Mouse (Mus musculus): ENCODE data around the gene Itga7.

Itga7 gene

DNA sequence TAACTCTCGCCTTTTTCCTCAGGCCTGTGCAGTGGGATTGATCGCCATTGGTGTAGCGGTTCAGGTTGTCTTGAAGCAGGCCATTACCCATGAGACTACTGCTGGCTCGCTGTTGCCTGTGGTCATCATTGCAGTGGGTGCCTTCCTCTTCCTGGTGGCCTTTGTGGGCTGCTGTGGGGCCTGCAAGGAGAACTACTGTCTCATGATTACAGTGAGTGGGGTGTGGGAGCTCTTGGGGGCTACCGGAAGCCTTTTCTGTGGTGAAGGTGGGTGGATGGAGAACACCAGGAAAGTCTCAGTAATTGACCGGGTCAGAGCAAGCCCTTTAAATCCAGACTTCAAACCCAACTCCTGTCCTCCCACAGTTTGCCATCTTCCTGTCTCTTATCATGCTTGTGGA is 22.2 kb upstream of the Itga7 start:
- DNase-seq (ENCODE audit: low read depth, low spot score), result no peak

DNA sequence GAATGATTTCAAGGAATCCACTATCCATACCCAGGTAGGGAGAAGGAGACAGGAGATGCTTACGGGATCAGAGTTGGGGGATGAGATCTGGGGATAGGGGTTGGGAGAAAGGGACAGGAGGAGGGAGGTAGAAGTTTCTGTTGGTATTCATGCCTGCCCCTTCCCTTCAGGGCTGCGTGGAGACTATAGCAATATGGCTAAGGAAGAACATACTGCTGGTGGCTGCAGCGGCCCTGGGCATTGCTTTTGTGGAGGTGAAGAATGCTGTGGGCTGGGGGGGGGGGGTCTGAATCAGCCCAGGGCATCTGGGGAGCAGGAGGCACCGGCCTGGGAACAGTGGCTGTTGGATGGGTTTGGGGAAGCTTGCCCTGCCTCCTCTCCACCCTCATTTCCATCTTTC is 21.4 kb upstream of the Itga7 start:
- DNase-seq (ENCODE audit: low read depth, low spot score), result no peak

DNA sequence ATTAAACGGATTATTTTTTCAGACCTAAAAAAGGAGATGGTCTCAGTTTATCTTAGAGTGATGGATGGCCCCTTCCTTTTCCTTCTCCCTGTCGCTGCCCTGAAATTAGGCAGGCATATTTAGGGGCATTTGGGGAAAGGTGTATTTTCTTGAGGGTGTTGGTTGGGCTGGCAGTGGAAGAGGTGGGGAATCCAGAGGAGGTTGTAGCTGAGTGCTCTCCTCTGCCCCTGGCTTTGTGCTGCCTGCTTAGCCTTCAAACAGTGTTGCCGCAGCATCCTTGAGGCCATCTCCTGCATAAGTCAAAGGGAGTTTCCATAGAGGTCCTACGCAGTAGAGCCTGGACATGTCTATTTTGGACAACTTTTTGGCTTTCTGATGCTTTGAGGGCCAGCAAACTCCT is 20.8 kb upstream of the Itga7 start:
- no peak for DNase-seq (ENCODE audit: low read depth, low spot score)

DNA sequence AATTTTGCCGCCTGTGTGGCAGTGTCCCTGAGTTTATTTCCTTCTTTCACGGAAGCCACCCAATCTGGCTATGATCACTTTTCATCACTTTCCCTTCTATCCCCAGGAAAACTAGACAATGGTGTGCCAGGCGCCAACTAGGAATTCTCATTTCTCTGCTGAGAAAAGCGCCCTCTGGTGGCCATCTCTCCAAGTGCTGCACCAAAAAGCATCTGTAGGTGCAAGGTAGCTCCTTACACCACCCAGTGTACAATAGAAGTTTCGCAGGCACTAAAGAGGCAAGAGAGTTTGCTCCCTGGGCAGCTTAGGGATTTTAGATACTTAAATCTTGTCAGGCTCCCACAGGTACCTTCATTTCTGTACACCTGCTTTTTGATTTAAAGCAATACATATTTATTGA is 20.4 kb upstream of the Itga7 start:
- peak; percentile 73 for DNase-seq (ENCODE audit: low read depth, low spot score)

DNA sequence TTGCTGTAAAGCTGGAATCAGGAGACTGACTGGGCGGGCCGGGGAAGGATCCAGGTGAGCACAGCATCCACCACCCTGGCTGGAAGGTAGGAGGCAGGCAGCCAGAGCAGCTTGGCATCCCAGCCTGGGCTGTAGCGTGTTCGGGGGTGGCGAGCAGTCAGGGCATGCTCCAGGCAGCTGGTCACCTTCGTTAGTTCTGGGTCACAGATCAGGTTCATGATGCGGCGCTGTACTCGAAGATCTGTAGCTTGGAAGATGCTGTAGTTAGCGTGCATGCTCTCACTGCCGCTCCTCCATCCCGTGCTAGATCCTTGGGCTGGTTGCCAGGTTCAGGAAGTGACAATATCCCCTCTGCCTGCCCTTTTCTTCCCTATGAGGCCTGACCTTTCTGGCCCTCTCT is 19.9 kb upstream of the Itga7 start:
- no peak for DNase-seq (ENCODE audit: low read depth, low spot score)

DNA sequence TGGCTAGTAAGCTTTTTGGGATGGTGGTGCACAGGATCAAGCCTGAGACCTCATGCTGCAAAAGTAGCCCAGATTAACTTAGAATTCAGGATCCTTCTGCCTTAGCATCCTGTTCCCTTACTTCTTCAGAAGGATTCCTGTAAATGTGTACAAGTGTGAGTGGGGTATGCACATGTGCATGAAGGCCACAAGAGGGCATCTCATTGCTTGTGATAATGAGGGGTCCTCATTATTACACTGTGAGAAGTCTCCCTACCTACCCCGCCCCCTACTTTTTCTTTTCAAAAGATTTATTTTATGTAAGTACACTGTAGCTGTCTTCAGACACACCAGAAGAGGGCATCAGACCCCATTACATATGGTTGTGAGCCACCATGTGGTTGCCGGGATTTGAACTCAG is 18.1 kb upstream of the Itga7 start:
- DNase-seq (ENCODE audit: low read depth, low spot score), result no peak

DNA sequence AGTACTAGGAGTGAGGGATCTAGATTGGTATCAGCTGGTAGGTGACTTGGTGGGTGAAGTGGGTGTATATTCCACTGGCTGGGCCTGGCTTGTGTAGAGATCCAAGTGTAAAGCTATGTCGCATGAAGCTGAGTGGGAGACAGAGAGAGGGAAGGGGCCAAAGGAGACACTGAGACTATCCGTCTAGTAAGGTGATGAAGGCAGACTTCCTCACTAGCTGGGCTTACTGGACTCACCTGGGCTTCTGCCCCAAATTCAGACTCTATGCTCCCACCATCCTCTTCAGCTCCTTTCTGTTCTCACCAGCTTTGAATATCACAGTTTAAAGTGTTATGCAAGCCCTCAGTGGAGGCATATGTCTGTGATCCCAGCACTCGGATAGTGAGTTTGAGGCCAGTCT is 17.0 kb upstream of the Itga7 start:
- no peak for DNase-seq (ENCODE audit: low read depth, low spot score)

DNA sequence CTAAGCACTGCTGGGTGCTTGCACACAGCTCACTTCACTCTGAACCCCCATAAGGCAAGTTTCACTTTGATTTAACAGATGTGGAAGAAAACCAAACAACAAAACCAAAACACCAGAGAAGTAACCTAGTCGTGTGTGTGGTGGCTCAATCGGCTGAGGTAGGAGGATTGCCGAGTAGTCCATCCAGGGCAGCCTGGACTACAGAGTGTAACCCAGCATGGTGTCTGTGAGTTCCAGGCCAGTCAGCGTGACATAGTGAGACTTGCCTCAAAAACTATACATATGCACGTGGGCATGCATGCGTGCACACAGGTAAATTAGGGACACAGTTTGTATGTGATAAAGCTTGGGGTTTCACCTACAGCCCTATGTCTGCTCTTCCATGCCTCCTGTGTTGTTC is 16.2 kb upstream of the Itga7 start:
- DNase-seq (ENCODE audit: low read depth, low spot score), result no peak

DNA sequence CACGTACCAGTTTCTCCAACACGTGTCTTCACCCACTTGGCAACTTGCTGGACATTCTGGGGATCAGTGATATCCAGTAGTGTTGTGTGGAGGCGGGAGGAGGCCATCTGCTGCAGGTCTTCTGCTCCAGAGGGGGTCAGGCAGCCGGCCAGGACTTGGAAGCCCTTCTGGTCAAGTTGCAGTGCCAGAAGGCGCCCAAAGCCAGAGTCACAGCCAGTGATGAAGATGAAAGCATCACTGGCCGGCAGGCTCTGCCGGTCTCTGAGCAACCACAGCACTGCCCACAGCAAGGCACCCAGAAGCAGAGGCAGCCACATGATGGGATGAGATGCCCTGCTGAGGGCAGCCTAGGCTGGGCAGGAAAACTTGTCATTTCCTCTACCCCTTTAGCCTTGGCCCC is 15.4 kb upstream of the Itga7 start:
- no peak for DNase-seq (ENCODE audit: low read depth, low spot score)

DNA sequence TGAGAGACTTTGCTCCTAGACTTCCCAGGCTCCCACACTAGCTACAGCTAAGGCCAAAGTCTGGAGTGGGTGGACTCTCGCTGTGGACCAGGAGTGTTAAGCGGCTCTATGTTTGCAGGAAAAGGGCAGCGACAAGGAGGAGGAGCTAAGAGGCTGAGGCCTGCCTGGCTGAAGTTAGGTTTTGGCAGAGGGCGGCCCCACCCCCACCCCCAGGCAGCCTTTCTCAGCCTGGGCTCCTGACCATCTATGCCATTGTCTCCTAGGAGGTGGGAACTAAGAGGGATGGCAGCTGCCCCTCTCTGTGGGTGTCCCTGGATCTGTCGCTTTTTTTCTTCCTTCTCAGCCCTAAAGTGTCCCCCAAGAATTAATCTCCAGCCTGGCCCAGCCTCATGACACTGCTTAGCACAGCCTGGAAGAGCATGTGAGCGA is 14.4 kb upstream of the Itga7 start:
- DNase-seq (ENCODE audit: low read depth, low spot score), result no peak

DNA sequence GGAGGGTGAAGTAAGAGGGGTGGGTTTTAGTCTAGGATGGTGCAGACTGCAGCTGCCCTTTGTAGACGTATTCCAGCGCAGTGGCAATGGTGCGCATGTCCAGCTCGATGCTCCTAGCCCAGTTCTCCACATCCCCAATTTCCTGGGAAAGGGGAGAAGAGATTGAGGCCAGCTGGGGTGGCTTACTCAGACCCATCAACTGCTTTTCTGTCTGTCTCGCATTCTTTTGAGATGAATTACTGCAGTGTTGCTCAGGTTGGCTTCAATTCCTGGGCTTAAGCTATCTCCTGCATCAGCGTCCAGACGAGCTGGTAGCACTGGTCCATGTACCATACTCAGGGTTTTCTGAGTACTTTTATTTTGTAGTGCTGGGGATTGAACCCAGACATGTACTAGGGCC is 13.7 kb upstream of the Itga7 start:
- no peak for DNase-seq (ENCODE audit: low read depth, low spot score)

DNA sequence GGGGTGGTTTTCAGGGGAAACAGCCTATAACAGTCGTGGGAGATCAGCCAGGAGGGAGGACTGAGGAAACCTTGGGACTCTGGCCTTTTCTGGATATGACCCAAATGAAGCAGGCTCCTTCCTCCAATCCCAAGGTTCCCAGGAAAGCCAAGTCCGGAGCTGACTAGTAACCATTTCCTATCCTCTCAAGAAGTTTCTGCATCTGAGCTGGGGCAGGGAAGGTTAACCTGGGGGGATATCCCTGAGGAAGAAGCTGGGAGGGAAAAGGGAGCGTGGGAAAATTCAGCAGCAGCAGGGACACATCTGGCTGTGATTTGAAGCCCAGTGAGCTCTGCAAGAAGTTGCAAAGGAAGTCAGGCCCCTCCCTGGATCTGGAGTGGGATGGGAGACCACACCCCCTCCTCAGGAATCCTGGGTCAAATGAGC is 12.9 kb upstream of the Itga7 start:
- no peak for DNase-seq (ENCODE audit: low read depth, low spot score)

DNA sequence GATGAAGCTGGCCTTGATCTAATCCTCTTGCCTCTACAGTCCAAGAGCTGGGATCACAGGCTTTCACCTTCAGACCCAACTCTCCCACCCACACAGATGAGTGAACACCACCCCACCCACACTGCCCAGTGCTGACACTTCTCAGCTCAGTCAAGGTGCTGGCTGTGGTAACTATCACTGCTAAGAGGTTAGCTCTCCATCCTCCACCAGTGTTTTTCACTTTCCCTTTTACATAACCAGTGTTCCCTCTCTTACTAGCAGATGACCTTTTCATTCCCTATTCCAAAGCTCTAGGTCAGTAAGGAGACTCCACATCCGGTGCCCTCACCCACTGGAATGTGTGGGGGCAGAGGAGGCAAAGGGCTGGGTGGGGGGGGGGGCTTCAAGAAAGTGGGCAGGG is 12.4 kb upstream of the Itga7 start:
- DNase-seq (ENCODE audit: low read depth, low spot score), result no peak

DNA sequence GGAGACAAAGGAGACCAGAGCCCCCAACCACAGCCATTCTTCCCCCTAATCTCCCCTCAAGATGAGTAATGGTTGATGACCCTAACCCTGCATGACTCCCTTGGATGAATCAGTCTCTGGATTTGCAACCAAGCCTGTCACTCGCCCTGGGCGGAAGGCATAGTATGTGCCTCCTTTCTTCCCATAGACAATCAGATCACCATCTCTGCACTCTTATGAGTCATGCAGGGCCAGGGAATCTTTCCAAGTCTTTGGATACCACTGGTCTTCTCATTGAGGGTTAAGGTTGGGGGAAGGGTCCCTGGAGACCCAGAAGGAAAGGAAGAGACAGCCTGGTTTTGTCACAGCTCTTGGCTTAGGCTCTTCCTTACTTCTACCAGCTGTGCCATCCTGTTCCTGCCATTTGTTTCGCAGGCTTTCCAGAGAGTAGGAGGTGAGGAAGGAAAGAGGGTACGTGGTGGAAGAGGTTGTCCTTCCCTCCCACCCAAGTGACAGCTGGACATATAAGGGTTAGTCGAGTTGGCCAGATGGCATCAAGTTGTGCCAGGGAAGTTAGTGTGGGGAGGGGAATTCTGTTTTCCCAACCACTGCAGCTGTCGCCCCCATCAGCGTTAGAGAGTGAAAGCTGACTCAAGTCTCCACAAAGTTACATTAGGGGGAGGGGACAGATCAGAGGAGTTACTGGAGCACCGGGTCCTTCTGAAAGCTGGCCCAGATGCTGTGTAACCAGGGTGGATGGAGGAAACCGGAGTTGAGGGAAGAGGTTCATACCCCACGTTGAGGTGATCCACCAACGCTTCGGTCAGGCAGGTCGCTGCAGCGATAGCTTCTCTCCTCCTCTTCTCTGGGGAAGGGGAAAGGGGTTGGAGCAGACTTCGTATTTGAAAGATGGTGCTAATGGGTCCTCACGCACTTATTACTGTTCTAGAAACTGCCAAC is 11.5 kb upstream of the Itga7 start:
- DNase-seq (ENCODE audit: low read depth, low spot score), result no peak

DNA sequence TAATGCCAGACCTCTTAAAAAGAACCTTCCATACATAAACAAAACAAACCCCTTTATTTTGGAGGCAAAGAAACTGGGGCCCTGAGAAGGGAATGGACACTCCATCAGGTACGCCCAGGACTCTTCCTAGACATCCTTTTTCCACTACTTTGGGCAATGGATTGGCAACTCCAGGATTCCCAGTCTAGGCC is 10.9 kb upstream of the Itga7 start, which contains the start of gene Rdh5:
Rdh5 (minus strand) TSS at position 67 of the 191 bp plus-strand sequence.
- DNase-seq (ENCODE audit: low read depth, low spot score), result no peak

DNA sequence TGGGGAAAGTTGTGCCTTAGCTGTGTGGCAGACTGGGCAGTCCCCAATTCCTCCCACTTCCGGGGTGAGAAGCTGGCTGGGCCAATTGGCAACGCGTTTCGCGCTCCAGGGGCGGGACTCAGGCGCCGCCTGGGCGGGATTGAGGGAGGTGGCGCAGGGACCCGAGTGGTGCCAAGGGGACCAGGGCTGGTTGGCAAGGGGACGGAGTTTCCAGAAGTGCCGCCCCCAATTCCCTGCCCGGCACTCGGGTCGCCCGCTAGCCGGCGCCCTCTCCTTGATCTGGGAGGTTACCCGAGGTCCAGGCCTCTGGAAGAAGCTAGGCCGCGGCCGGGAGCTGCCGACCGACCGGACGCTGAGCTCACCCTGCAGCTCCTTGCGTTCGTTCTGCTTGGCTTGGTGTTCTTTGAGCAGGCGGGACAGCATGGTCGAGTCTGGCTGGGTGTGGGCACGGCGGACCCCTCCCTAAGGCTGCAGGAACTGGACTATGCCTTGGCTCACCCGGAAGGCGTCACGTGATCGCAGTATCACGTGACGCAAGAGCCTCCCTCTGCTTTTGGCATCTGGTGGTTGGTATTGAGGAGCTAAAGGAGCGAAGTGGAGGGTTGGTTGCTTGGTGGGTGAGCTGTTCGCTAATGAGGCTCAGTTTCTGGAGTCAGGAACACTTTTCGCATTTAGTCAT is 10.5 kb upstream of the Itga7 start:
- peak; percentile 81 for DNase-seq (ENCODE audit: low read depth, low spot score)

DNA sequence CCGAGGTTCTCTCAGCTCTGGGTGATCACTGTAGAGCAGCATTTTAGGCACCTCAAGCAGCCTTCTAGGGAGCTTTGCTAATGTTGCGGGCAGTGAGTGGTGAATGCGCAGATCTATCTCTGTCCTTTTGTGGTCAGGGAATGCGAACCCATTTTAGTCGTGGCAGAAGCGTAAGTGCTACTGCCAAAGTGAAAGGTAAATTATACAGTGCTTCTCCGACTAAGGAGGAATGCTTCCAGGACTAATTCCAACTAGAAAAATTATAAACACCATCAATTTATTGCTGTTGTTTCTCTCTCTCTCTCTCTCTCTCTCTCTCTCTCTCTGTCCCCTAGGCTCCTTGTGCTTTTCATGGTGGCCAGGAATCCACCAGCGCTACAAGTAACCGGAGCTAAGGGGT is 9.7 kb upstream of the Itga7 start, which contains the start of gene Bloc1s1:
Bloc1s1 (minus strand) TSS at position 101 of the 400 bp plus-strand sequence.
- no peak for DNase-seq (ENCODE audit: low read depth, low spot score)

DNA sequence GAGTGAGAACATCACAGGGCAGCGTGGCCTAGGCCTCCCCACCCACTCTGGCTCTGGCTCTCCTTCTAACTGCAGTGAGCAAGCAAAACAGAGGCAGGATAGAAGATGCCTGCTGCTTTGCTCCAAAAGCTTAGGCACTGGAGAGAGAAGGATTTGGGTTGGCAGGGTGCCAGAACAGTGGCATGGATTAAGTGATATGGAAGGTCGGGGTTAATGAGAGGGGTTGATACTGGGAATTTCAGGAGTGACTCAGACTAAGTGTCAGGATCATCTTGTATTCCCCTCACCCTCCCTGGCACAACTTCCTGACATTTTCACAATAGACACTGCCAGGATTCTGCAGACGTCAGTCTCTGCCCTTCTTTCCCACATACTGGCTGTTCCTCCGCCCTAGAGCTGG is 5.3 kb upstream of the Itga7 start:
- DNase-seq (ENCODE audit: low read depth, low spot score), result no peak

DNA sequence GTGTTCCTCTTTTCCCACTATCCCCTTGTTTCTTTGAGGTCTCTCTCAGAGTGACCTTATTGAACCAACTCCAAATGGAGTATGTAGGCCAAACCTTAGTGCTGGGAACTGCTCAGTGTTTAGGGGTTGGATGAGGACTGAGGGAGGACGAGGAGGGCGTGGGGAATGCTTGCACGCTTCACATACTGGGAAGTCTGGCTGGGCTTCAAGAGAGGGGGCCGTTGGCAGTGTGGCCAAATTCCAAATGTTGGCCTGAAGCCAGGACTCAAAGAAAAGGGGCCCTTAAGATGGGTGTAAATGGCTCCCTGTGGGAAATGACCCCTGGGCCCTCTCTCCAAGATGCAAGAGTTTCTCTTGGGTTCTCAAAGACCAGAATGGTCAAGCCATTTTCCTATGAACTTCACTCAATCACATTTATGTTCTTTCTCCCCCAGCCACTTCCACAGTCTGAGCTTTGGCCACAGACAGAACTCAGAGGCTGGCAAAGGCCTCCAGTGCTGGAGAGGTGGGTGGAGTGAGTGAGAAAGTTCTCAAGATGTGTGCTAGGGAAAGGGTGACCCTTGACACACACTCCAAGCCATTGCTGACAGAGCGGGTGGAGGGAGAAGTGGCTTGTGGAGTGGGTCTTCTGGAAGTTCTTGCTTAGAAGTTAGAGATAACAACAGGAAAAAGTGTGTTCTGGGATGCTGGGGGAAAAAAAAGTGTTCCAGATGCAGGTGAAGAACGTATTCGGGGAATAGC is 3.8 kb upstream of the Itga7 start:
- no peak for DNase-seq (ENCODE audit: low read depth, low spot score)

DNA sequence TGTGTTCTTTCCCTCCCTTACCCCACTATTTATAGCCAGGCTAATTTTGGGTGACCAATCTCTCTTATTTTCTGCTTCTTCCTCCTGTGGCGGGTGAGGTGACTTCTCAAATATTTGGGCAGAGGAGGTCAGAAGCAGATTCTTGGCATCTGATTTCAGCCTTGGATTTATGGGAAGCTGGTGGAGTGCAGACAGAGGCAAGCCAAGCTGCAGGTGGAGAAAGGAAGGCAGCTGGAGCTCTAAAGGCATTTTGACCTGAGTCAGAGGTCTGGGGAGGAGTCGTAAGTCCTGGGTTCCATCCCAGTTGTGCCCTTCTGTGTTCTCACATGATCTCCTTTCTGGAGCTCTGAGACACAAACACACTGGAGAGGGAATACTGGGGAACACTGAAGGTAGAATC is 2.2 kb upstream of the Itga7 start:
- no peak for DNase-seq (ENCODE audit: low read depth, low spot score)

DNA sequence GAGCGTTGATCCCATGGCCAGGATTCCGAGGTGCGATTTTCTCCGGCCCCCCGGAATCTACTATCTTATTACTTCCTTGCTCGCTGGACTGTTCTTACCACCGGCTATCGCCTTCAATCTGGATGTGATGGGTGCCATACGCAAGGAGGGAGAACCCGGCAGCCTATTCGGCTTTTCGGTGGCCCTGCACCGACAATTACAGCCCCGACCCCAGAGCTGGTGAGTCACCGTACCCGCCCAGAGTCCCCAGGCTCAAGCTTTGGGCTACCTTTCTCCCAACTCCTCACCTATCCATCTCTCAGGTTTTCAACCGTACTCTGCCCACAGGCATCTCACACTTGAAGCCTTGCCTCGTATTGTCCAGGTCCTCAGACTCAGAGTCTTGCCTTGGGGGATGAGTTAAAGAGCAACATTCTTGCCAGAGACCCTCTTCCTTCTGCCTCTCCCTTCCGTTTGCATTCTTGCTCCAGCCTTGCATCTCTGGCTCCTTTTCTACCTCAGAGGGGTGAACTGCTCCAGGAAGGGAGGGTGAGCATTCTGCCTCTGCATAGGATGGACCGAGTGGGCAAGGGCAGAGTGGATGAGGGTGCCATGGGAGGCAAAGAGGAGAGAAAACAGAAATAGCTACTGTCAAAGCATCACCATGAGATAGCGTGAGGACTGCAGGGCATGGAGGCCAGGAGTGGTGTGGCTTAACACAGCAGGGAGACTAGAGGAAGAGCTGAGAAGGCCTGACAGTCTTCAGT is 531 bp downstream of the Itga7 start:
- DNase-seq (ENCODE audit: low read depth, low spot score), result no peak

Data from WW6 (cell line).